Mouse (Mus musculus) testis, adult 2 months (tissue): Measurements from ENCODE around the gene Ak7. TPM values are rescaled to one million over a fixed set of nuclear protein-coding genes. Genes with fewer than 3 reads are reported as not detected.

Source experiments
- H3K27ac ChIP-seq: fragments of 200-500 bp; 2 replicates; pipeline ENCODE4 v1.5.1; 2012; ENCODE audit warnings: low read depth, low read length; ENCODE audit not compliant: control insufficient read depth, insufficient read depth
- H3K27me3 ChIP-seq: fragments of 200-500 bp; 2 replicates; pipeline ENCODE4 v1.6.1; 2012; ENCODE audit warnings: mild to moderate bottlenecking, low read length, moderate library complexity; ENCODE audit not compliant: control insufficient read depth, insufficient read depth
- H3K36me3 ChIP-seq: fragments of 200-500 bp; 2 replicates; pipeline ENCODE4 v1.6.1; 2012; ENCODE audit warnings: mild to moderate bottlenecking, low read length; ENCODE audit not compliant: control insufficient read depth, insufficient read depth
- H3K4me1 ChIP-seq: fragments of 200-500 bp; 2 replicates; pipeline ENCODE4 v1.6.1; 2012; ENCODE audit warnings: low read length; ENCODE audit not compliant: control insufficient read depth, insufficient read depth
- H3K4me3 ChIP-seq: fragments of 200-500 bp; 2 replicates; pipeline ENCODE4 v1.5.1; 2012; ENCODE audit warnings: low read depth, mild to moderate bottlenecking, low read length, moderate library complexity, mixed read lengths; ENCODE audit not compliant: control insufficient read depth
- CTCF ChIP-seq: fragments of 200-500 bp; IDR thresholded peaks from 2 replicates; pipeline ENCODE4 v1.5.1; 2012; ENCODE audit warnings: low read depth, mild to moderate bottlenecking, inconsistent platforms, low read length, moderate library complexity; ENCODE audit not compliant: control insufficient read depth, insufficient read depth, insufficient replicate concordance
- POLR2A ChIP-seq: fragments of 200-500 bp; IDR thresholded peaks from 2 replicates; pipeline ENCODE4 v1.6.1; 2012; ENCODE audit warnings: low read depth, mild to moderate bottlenecking, inconsistent platforms, low read length, moderate library complexity; ENCODE audit not compliant: control insufficient read depth
- polyA plus RNA-seq: library from polyadenylated mRNA; depleted of rRNA; stranded (reverse); fragments of >200 nt; gene quantifications from 2 replicates; pipeline ENCODE4 v1.2.3, GENCODE M21; 2012

Ak7 gene
- polyA plus RNA-seq, 1 experiment, result 50.5 TPM

DNA sequence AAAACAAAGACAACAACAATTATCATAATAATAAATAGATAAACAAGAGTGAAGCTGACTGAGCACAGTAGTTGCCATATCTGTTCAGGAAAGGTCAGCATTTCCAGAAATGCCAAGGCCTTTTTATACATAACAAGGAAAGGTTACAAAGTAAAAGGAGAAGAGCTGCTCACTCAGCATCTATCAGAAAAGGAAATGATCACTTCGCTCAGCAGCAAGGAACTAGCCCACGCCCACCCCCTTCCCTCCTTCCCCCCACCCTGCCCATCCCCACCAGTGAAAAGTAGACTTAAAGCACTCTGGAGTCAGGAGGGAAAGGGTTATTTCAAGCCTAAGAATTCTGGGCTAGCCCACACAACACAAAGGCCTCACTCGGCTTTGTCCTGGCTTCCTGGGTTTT is 14.4 kb downstream of the Ak7 start:
- Histone ChIP-seq H3K36me3 (no peaks in the 10 kb centered on the region), H3K4me3 (no peak overlapping the region), H3K27me3 (no peaks in the 10 kb centered on the region), H3K4me1 (no peaks in the 10 kb centered on the region; the same call in 1 of the 2 replicates), H3K27ac (no peak overlapping the region)
- no peak for TF ChIP-seq POLR2A
- TF ChIP-seq CTCF, result no peak

DNA sequence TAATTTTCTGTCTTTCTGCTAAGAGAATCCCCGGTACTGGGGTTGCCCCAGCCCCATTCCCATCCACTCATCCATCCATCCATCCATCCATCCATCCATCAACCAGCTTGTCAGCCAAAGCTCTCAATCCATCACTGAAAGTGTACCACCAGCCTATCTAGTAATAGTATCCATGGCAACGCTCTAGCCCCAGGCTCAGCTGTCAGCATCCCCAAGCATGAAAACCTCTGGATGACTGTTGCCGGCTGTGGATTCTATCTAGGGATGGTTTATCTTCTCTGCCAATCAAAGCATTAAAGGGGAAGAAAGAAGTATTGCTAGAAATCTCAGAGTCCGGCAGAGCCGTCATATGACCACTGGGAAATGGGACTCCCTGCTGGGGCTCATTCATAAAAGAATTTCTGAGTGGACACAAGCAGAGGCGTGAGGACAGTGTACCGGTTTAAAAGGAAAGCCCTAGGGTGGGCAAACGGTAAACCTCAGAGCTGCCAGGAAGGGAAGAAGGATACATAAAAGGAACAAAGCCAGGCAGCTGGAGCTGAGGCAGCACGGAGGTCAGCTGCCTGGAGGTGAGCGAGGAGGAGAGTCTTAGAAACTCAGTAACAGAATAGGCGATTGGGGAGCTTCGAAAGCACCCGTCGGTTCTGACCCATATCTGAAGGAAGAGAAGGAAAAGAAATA is 15.8 kb downstream of the Ak7 start:
- Histone ChIP-seq H3K4me1 (no peaks in the 10 kb centered on the region; the same call in 1 of the 2 replicates), H3K4me3 (no peak overlapping the region)

DNA sequence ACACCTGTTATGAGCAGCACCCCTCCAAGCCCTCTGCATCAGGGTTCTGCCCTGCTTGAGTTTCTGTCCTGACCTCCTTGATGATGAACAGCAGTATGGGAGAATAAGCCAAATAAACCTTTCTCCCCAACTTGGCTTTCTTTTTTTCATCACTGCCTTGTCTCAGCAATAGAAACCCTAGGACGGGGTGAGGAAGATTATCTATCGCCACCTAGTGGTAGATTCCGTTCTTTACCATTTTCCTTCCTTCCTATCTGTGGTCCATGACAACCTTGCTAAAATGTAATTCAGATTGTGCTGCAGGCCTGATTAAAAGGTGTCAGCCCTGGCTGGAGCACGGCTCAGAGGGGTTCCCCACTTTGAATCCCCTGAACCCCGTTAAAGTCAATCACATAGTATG is 16.9 kb downstream of the Ak7 start:
- no peaks in the 10 kb centered on the region for H3K36me3 ChIP-seq
- H3K4me3 ChIP-seq, result no peak overlapping the region
- no peaks in the 10 kb centered on the region for H3K27me3 ChIP-seq
- TF ChIP-seq CTCF (peak; percentile 28; the same call in 1 of the 2 replicates), POLR2A (no peak)
- H3K27ac ChIP-seq, result no peak overlapping the region
- H3K4me1 ChIP-seq, result no peaks in the 10 kb centered on the region; the same call in 1 of the 2 replicates

More for the DNA sequence above, 15.8 kb downstream of the Ak7 start:
- Histone ChIP-seq H3K27me3 (no peaks in the 10 kb centered on the region), H3K27ac (no peak overlapping the region), H3K36me3 (no peaks in the 10 kb centered on the region)
- no peak for TF ChIP-seq CTCF

DNA sequence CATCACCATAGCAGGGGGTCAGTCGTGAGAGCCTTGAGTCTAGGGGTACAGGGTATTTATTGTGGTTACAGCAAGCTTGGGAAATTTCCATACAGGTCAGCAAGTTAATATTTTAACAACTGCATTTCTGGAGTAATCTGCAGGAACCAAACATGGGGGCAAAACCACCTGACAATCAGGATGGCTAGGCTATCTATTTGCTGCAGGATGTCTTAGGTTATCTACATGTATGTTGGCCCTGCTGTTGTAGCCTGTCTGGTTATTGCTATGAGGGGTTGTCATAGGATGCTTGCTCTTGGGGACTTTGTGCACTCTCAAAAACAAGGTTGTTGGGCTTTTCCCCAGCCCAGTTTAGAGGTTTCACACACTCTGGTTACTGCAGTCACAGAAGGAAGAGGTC is 18.8 kb downstream of the Ak7 start:
- no peak overlapping the region for H3K27ac ChIP-seq
- H3K4me1 ChIP-seq, result no peaks in the 10 kb centered on the region
- no peak overlapping the region for H3K4me3 ChIP-seq
- no peak for TF ChIP-seq POLR2A
- no peaks in the 10 kb centered on the region for H3K27me3 ChIP-seq
- H3K36me3 ChIP-seq, result no peaks in the 10 kb centered on the region

DNA sequence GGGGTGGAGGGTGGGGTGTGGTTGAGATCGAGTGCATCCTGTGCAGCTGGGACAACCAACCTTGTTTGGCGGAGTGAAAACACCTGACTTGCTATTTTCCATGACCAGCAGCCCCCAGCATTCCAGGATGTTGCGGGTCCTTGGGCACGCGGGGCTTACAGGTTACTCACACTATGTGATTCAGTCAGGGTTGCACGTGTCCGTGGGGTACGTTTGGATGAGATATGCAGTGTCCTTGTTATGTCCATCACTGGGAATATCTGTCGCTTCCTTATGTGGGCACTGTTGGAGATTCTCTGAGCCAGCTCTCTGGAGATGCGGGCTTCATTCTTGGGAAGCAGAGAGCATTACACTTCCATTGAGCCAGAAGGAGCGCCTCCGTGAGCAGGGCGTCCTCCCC is 20.0 kb downstream of the Ak7 start:
- H3K27me3 ChIP-seq, result no peaks in the 10 kb centered on the region
- no peaks in the 10 kb centered on the region for H3K36me3 ChIP-seq
- no peak for TF ChIP-seq CTCF
- TF ChIP-seq POLR2A, result no peak
- H3K27ac ChIP-seq, result no peak overlapping the region
- no peaks in the 10 kb centered on the region for H3K4me1 ChIP-seq
- no peak overlapping the region for H3K4me3 ChIP-seq

DNA sequence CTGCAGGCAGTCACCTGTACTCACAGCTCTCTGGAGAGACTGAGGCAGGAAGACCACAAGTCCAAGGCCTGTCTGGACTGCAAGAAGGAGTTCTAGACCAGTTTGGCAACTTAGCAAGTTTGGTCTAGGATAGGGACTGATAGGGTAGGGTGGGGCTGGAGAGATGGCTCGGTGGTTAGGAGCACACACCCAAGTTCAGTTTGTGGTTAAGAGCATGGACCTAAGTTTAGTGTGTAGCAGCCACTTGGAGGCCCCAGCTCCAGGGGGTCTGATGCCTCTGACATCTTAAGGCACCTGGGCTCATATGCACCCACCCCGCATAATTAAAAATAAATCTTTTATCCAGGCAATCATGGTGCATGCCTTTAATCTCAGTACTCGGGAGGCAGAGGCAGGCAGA is 21.5 kb downstream of the Ak7 start:
- no peak overlapping the region for H3K4me3 ChIP-seq
- H3K36me3 ChIP-seq, result no peaks in the 10 kb centered on the region
- no peak overlapping the region for H3K27ac ChIP-seq
- H3K4me1 ChIP-seq, result no peaks in the 10 kb centered on the region
- no peaks in the 10 kb centered on the region for H3K27me3 ChIP-seq
- TF ChIP-seq CTCF (no peak), POLR2A (no peak)

DNA sequence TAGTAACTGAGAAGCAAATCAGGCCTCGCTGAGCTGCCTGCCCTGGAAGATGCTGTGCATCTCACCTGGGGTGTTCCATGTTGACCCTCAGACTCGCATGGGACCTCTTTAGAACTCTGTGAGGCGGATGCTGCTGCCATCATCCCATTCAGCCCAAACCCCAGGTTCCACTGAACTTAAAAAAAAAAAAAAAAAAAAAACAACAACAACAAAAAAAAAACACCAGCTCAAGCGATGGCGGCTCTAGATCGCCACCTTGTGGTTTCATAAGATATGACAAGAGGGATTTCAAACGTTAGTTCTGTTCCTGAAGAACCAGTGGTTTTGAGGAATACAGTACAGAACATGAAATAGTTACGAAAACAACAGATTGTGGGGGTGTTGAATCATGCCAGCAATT is 22.2 kb downstream of the Ak7 start:
- no peaks in the 10 kb centered on the region for H3K27me3 ChIP-seq
- H3K4me3 ChIP-seq, result no peak overlapping the region
- no peaks in the 10 kb centered on the region for H3K36me3 ChIP-seq
- H3K4me1 ChIP-seq, result no peaks in the 10 kb centered on the region
- TF ChIP-seq POLR2A (no peak), CTCF (no peak)
- no peak overlapping the region for H3K27ac ChIP-seq

DNA sequence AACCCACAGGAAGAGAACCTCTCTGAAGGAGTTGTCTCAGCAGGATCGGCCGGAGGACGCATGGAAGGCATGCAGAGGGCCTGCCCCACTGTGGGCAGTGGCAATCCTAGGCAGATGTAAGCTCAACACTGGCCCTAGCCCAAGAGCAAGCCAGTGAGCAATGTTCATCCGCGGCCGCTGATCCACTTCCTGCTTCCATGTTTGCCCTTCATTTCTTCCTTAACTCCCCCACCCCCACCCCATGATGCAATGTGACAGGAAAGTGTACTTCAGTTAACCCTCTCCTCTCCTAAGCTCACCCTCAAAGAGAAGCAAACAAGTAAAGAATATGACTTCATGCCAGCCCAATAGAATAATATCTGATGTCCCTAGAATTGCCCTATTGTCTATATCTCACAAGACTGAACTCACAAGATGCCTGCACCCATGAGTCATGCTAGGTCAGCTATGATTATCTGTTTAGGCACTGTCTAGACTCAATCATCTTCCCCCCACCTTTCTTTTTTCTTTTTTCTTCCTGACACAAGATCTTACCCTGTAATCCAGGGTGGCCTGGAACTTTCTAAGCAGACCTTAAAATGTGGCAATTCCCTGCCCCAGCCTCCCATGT is 25.2 kb downstream of the Ak7 start:
- Histone ChIP-seq H3K27ac (no peak overlapping the region), H3K36me3 (no peaks in the 10 kb centered on the region), H3K4me3 (no peak overlapping the region), H3K4me1 (0 out of 2 replicates have a peak, but pooled peaks cover 2% of the 10 kb centered on the region), H3K27me3 (no peaks in the 10 kb centered on the region)
- TF ChIP-seq POLR2A (no peak), CTCF (no peak)
